Mouse (Mus musculus): Measurements from ENCODE around the gene Edc3. TPM values are rescaled to one million over a fixed set of nuclear protein-coding genes. Genes with fewer than 3 reads are reported as not detected.

Edc3 gene
- polyA plus RNA-seq, 1 experiment = 16.8 TPM

DNA sequence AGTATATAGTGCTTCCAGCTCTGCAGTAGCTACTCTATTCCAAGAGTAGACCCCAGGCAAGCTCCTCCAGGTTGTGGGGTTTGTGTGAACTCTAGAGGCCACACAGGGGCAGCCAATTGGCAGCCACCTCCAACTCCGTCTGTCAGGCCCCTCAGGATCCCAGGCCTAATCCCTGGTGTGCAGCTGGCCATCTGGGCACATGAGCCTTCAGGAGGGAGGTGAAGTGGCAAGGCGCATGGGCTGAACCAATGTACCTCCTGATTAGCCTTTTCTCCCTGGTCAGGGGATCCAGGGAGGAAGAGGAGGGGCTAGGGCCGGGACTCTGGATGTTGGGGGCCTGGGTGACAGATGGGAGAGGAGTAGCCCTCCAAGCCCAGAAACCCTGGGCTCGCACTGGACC is 67.4 kb downstream of the Edc3 start:
- no peak for TF ChIP-seq USF1 (IDR thresholded peaks at IDR 0.05; ENCODE audit: low read depth)
- no peak for TF ChIP-seq CTCF (IDR thresholded peaks at IDR 0.05; ENCODE audit: control insufficient read depth, insufficient read depth, insufficient read length)
- H3ac ChIP-seq (ENCODE audit: control insufficient read depth, insufficient read length, low read depth) = no peak overlapping the region
- no peaks in the 10 kb centered on the region for H3K36me3 ChIP-seq (ENCODE audit: control insufficient read depth, insufficient read depth)
- H3K79me3 ChIP-seq (ENCODE audit: low read depth) = no peaks in the 10 kb centered on the region
- H3K4me3 ChIP-seq (ENCODE audit: insufficient read depth, poor library complexity, severe bottlenecking) = no peak overlapping the region
- H3K27me3 ChIP-seq (ENCODE audit: control insufficient read depth, insufficient read depth, insufficient read length) = peaks cover 12% of the 10 kb centered on the region
- no peaks in the 10 kb centered on the region for H3K79me2 ChIP-seq (ENCODE audit: control insufficient read depth, insufficient read depth)

DNA sequence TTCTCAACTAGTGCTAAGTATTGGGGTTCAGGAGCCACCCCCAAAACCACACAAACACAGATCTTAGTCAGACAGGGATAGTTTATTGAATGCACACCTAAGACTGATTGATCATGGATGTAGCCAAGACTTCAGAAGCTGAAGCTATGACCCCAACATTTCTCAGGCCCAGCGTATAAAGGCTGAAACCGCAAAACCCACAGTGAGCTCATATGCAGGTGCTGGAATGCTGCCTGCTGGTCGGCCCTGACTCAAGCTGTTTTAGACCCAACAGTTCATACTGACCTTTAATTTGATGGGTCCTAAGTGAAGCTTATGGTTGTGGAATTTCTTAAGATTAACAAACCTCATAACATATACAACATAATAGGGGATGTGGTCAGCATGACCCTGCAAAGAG is 74.3 kb downstream of the Edc3 start:
- H3K79me3 ChIP-seq (ENCODE audit: low read depth) = no peaks in the 10 kb centered on the region
- no peaks in the 10 kb centered on the region for H3K36me3 ChIP-seq (ENCODE audit: control insufficient read depth, insufficient read depth)
- H3K27me3 ChIP-seq (ENCODE audit: control insufficient read depth, insufficient read depth, insufficient read length) = peaks cover 2% of the 10 kb centered on the region
- H3K4me3 ChIP-seq (ENCODE audit: insufficient read depth, poor library complexity, severe bottlenecking) = no peak overlapping the region
- no peak overlapping the region for H3ac ChIP-seq (ENCODE audit: control insufficient read depth, insufficient read length, low read depth)
- TF ChIP-seq USF1 (IDR thresholded peaks at IDR 0.05; ENCODE audit: low read depth) (no peak), MYOD1 (IDR thresholded peaks at IDR 0.05; ENCODE audit: control insufficient read depth, insufficient read length, low read depth) (peak; percentile 3), FOSL1 (IDR thresholded peaks at IDR 0.05; ENCODE audit: insufficient read depth, low read length, poor library complexity, severe bottlenecking) (no peak), CEBPB (IDR thresholded peaks at IDR 0.05; ENCODE audit: low read depth) (no peak), MYOG (IDR thresholded peaks at IDR 0.05; ENCODE audit: control insufficient read depth, extremely low read depth, insufficient read length) (no peak), CTCF (IDR thresholded peaks at IDR 0.05; ENCODE audit: control insufficient read depth, insufficient read depth, insufficient read length) (no peak), MAX (IDR thresholded peaks at IDR 0.05) (no peak)
- no peaks in the 10 kb centered on the region for H3K79me2 ChIP-seq (ENCODE audit: control insufficient read depth, insufficient read depth)

- H3K79me2 ChIP-seq (ENCODE audit: control insufficient read depth, insufficient read depth) = no peaks in the 10 kb centered on the region
- no peak for TF ChIP-seq MAX (IDR thresholded peaks at IDR 0.05)
- no peak for TF ChIP-seq MYOG (IDR thresholded peaks at IDR 0.05; ENCODE audit: control insufficient read depth, extremely low read depth, insufficient read length)
- no peak for TF ChIP-seq MYOD1 (IDR thresholded peaks at IDR 0.05; ENCODE audit: control insufficient read depth, insufficient read length, low read depth)
- TF ChIP-seq CTCF (IDR thresholded peaks at IDR 0.05; ENCODE audit: control insufficient read depth, insufficient read depth, insufficient read length) = no peak
- no peak for TF ChIP-seq CEBPB (IDR thresholded peaks at IDR 0.05; ENCODE audit: low read depth)
- TF ChIP-seq FOSL1 (IDR thresholded peaks at IDR 0.05; ENCODE audit: insufficient read depth, low read length, poor library complexity, severe bottlenecking) = no peak
- TF ChIP-seq USF1 (IDR thresholded peaks at IDR 0.05; ENCODE audit: low read depth) = no peak
- H3ac ChIP-seq (ENCODE audit: control insufficient read depth, insufficient read length, low read depth) = no peak overlapping the region
- H3K79me3 ChIP-seq (ENCODE audit: low read depth) = no peaks in the 10 kb centered on the region
- no peaks in the 10 kb centered on the region for H3K36me3 ChIP-seq (ENCODE audit: control insufficient read depth, insufficient read depth)
- H3K27me3 ChIP-seq (ENCODE audit: control insufficient read depth, insufficient read depth, insufficient read length) = no peaks in the 10 kb centered on the region
- no peak overlapping the region for H3K4me3 ChIP-seq (ENCODE audit: insufficient read depth, poor library complexity, severe bottlenecking)
Observed at GRCm38 (mm10) chr9:57789733-57790132, 81.4 kb downstream of the Edc3 start.

DNA sequence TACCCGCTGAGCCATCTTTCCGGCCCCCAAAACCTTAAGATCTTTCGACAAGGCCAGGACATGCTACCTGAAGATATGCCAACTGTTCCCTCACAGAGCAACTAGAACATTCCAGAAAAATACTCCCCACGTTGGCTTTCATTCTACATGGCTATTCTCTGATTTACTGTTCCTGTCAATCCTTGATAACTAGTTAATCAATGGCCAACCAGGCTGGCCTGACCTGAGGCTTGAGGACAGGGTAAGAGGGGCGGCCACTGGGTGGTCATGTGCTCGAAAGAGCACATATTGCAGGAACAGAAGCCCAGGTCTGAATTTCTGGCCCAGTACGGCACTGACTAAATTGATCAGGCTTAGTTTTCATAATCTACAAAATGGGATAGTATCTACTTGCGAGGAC is 89.1 kb downstream of the Edc3 start:
- TF ChIP-seq MAX (IDR thresholded peaks at IDR 0.05) (no peak), CTCF (IDR thresholded peaks at IDR 0.05; ENCODE audit: control insufficient read depth, insufficient read depth, insufficient read length) (no peak), FOSL1 (IDR thresholded peaks at IDR 0.05; ENCODE audit: insufficient read depth, low read length, poor library complexity, severe bottlenecking) (no peak), USF1 (IDR thresholded peaks at IDR 0.05; ENCODE audit: low read depth) (no peak), CEBPB (IDR thresholded peaks at IDR 0.05; ENCODE audit: low read depth) (no peak), MYOG (IDR thresholded peaks at IDR 0.05; ENCODE audit: control insufficient read depth, extremely low read depth, insufficient read length) (no peak), MYOD1 (IDR thresholded peaks at IDR 0.05; ENCODE audit: control insufficient read depth, insufficient read length, low read depth) (no peak)
- Histone ChIP-seq H3K36me3 (ENCODE audit: control insufficient read depth, insufficient read depth) (no peaks in the 10 kb centered on the region), H3K27me3 (ENCODE audit: control insufficient read depth, insufficient read depth, insufficient read length) (no peaks in the 10 kb centered on the region), H3K79me2 (ENCODE audit: control insufficient read depth, insufficient read depth) (no peaks in the 10 kb centered on the region), H3K79me3 (ENCODE audit: low read depth) (no peaks in the 10 kb centered on the region), H3K4me3 (ENCODE audit: insufficient read depth, poor library complexity, severe bottlenecking) (no peak overlapping the region), H3ac (ENCODE audit: control insufficient read depth, insufficient read length, low read depth) (no peak overlapping the region)

DNA sequence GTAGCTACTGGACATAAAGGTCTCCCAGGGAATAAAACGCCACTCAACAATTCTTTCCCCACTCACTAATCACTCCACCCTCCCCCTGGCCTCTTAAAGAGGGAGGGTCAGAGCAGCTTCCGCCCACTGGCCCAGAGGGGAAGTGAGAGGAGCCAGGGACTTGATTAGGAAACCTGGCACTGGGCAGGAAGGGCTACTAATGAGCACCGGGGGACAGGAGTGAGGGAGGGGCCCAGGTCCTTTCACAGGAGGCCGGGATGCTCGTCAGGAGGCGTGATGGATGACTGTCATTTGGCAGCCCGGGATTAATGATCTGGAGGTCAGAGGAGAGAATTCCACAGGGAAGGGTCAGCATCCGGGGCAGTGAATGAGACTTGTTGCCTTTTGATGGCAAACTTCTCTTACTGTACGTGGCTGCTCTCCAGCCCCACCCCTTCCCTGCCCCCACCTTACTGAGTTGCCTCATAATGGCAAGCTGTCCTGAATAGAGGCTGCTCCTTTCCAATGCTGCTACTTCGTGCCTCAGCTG is 90.4 kb downstream of the Edc3 start:
- Histone ChIP-seq H3K36me3 (ENCODE audit: control insufficient read depth, insufficient read depth) (no peaks in the 10 kb centered on the region), H3K79me3 (ENCODE audit: low read depth) (no peaks in the 10 kb centered on the region), H3ac (ENCODE audit: control insufficient read depth, insufficient read length, low read depth) (no peak overlapping the region), H3K79me2 (ENCODE audit: control insufficient read depth, insufficient read depth) (no peaks in the 10 kb centered on the region), H3K27me3 (ENCODE audit: control insufficient read depth, insufficient read depth, insufficient read length) (no peaks in the 10 kb centered on the region), H3K4me3 (ENCODE audit: insufficient read depth, poor library complexity, severe bottlenecking) (no peak overlapping the region)
- TF ChIP-seq MYOD1 (IDR thresholded peaks at IDR 0.05; ENCODE audit: control insufficient read depth, insufficient read length, low read depth) (no peak), MYOG (IDR thresholded peaks at IDR 0.05; ENCODE audit: control insufficient read depth, extremely low read depth, insufficient read length) (no peak), USF1 (IDR thresholded peaks at IDR 0.05; ENCODE audit: low read depth) (no peak), FOSL1 (IDR thresholded peaks at IDR 0.05; ENCODE audit: insufficient read depth, low read length, poor library complexity, severe bottlenecking) (no peak), CEBPB (IDR thresholded peaks at IDR 0.05; ENCODE audit: low read depth) (no peak), MAX (IDR thresholded peaks at IDR 0.05) (no peak), CTCF (IDR thresholded peaks at IDR 0.05; ENCODE audit: control insufficient read depth, insufficient read depth, insufficient read length) (no peak)

GRCm38 (mm10) chr9:57800325-57800975 is 92.1 kb downstream of the Edc3 start:
- H3ac ChIP-seq (ENCODE audit: control insufficient read depth, insufficient read length, low read depth) = no peak overlapping the region
- H3K36me3 ChIP-seq (ENCODE audit: control insufficient read depth, insufficient read depth) = no peaks in the 10 kb centered on the region
- no peaks in the 10 kb centered on the region for H3K79me2 ChIP-seq (ENCODE audit: control insufficient read depth, insufficient read depth)
- TF ChIP-seq MYOD1 (IDR thresholded peaks at IDR 0.05; ENCODE audit: control insufficient read depth, insufficient read length, low read depth) (no peak), MAX (IDR thresholded peaks at IDR 0.05) (no peak), MYOG (IDR thresholded peaks at IDR 0.05; ENCODE audit: control insufficient read depth, extremely low read depth, insufficient read length) (no peak), FOSL1 (IDR thresholded peaks at IDR 0.05; ENCODE audit: insufficient read depth, low read length, poor library complexity, severe bottlenecking) (no peak), CEBPB (IDR thresholded peaks at IDR 0.05; ENCODE audit: low read depth) (no peak), CTCF (IDR thresholded peaks at IDR 0.05; ENCODE audit: control insufficient read depth, insufficient read depth, insufficient read length) (no peak), USF1 (IDR thresholded peaks at IDR 0.05; ENCODE audit: low read depth) (no peak)
- H3K27me3 ChIP-seq (ENCODE audit: control insufficient read depth, insufficient read depth, insufficient read length) = no peaks in the 10 kb centered on the region
- no peak overlapping the region for H3K4me3 ChIP-seq (ENCODE audit: insufficient read depth, poor library complexity, severe bottlenecking)
- H3K79me3 ChIP-seq (ENCODE audit: low read depth) = no peaks in the 10 kb centered on the region

Data from C2C12 (cell line).